Mouse (Mus musculus): ENCODE data around the gene Resf1. TPM values are rescaled to one million over a fixed set of nuclear protein-coding genes. Genes with fewer than 3 reads are reported as not detected.
"Not testable (repeated sequence)": the region's sequence is repeated elsewhere in the genome, so short reads cannot be mapped to it uniquely, and the experiment has no call there.

Resf1 gene
- total RNA-seq (2015) (114 and 122 TPM in 2 replicates), total RNA-seq (2017) (76.9 and 91.4 TPM in 2 replicates)

GRCm38 (mm10) chr6:149308956-149309932, at the start of gene Resf1:
Gene Resf1, plus strand, starts transcription at chr6:149309414.
- peak; percentile 83 for ATAC-seq (ENCODE audit: poor library complexity, severe bottlenecking)

GRCm38 (mm10) chr6:149260801-149261239, 48.4 kb upstream of the Resf1 start:
- peak; percentile 91 for ATAC-seq (ENCODE audit: poor library complexity, severe bottlenecking)

- no peak for ATAC-seq (ENCODE audit: poor library complexity, severe bottlenecking)
These were observed 41.3 kb upstream of the Resf1 start for GRCm38 (mm10) chr6:149267951-149268350.

GRCm38 (mm10) chr6:149278248-149278731, 30.9 kb upstream of the Resf1 start:
- no peak for ATAC-seq (ENCODE audit: poor library complexity, severe bottlenecking)

- no peak for ATAC-seq (ENCODE audit: poor library complexity, severe bottlenecking)
These were observed 30.3 kb upstream of the Resf1 start for GRCm38 (mm10) chr6:149278866-149279265.

GRCm38 (mm10) chr6:149280511-149280910, 28.7 kb upstream of the Resf1 start:
- no peak for ATAC-seq (ENCODE audit: poor library complexity, severe bottlenecking)

- ATAC-seq (ENCODE audit: poor library complexity, severe bottlenecking), result not testable (repeated sequence)
These were observed 21.0 kb upstream of the Resf1 start for GRCm38 (mm10) chr6:149288190-149288589.

GRCm38 (mm10) chr6:149303231-149303630, 6.0 kb upstream of the Resf1 start:
- ATAC-seq (ENCODE audit: poor library complexity, severe bottlenecking), result not testable (repeated sequence)

GRCm38 (mm10) chr6:149307092-149307491, 2.1 kb upstream of the Resf1 start:
- ATAC-seq (ENCODE audit: poor library complexity, severe bottlenecking), result no peak

GRCm38 (mm10) chr6:149307801-149308200, 1.4 kb upstream of the Resf1 start:
- peak; percentile 19; the same call in 1 of the 2 replicates for ATAC-seq (ENCODE audit: poor library complexity, severe bottlenecking)

GRCm38 (mm10) chr6:149310226-149310625, 1.0 kb downstream of the Resf1 start:
- no peak for ATAC-seq (ENCODE audit: poor library complexity, severe bottlenecking)

GRCm38 (mm10) chr6:149311044-149311443, 1.8 kb downstream of the Resf1 start:
- ATAC-seq (ENCODE audit: poor library complexity, severe bottlenecking), result no peak

GRCm38 (mm10) chr6:149311778-149312177, 2.6 kb downstream of the Resf1 start:
- no peak for ATAC-seq (ENCODE audit: poor library complexity, severe bottlenecking)

GRCm38 (mm10) chr6:149312221-149312620, 3.0 kb downstream of the Resf1 start:
- no peak for ATAC-seq (ENCODE audit: poor library complexity, severe bottlenecking)

GRCm38 (mm10) chr6:149314918-149315317, 5.7 kb downstream of the Resf1 start:
- peak; percentile 68 for ATAC-seq (ENCODE audit: poor library complexity, severe bottlenecking)

- ATAC-seq (ENCODE audit: poor library complexity, severe bottlenecking), result peak; percentile 71
These were observed 14.5 kb downstream of the Resf1 start for GRCm38 (mm10) chr6:149323523-149324241.

GRCm38 (mm10) chr6:149324242-149324633, 15.0 kb downstream of the Resf1 start:
- ATAC-seq (ENCODE audit: poor library complexity, severe bottlenecking), result no peak

GRCm38 (mm10) chr6:149329071-149329470, 19.9 kb downstream of the Resf1 start:
- no peak for ATAC-seq (ENCODE audit: poor library complexity, severe bottlenecking)

GRCm38 (mm10) chr6:149330332-149330731, 21.1 kb downstream of the Resf1 start:
- ATAC-seq (ENCODE audit: poor library complexity, severe bottlenecking), result no peak

GRCm38 (mm10) chr6:149333036-149333435, 23.8 kb downstream of the Resf1 start:
- no peak for ATAC-seq (ENCODE audit: poor library complexity, severe bottlenecking)

GRCm38 (mm10) chr6:149337990-149338389, 28.8 kb downstream of the Resf1 start:
- ATAC-seq (ENCODE audit: poor library complexity, severe bottlenecking), result no peak
